Mouse (Mus musculus): ENCODE data around the gene Hoxb8.

DNA sequence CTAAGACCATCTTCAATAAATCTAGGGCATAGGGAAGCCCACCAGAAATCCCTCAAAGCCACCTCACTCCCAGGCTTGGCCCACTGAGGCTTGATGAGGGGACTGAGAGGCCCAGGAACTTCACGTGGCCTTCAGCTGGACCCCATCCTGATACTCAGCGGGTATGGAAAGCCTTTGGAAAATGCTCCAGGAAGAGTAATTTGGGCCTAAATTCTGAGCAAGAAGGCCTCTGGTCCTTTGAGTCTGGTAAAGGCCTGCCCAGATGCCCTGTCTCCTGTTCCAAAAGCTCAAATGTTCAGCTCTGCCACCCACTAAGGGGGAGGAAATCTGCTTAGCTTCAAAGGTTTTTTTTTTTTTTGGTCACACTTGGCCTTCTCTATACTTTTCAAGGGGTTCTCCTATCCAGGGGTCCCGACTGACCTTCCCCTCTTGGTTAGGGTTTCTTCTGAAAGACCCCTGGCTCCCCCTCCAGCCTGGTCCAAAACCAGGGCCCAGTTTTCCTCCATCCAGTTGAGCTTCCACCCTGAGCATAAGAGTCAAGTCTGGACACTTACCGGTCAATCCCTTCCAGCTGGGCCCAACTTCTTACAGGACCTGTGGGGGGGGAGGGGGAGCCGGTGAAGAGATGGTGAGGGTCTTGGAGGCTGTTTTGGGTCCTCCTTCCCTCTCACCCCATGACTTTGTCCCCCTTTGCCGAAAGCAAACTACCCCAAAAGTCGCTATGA lies 24.6 kb downstream of the Hoxb8 start:
- TF ChIP-seq EP300 (IDR thresholded peaks at IDR 0.05; ENCODE audit: insufficient read depth, low read depth, low read length), result no peak
- no peak for TF ChIP-seq CTCF (IDR thresholded peaks at IDR 0.05; ENCODE audit: low read depth, low read length)
- no peak for TF ChIP-seq POLR2A (IDR thresholded peaks at IDR 0.05; ENCODE audit: insufficient read depth, low read length)
